Mouse (Mus musculus) bone marrow macrophage, adult 2 months (primary cell): ENCODE data around the gene Rbpjl.

ENCODE experiments used
- CTCF ChIP-seq: IDR thresholded peaks from 2 replicates; pipeline ENCODE4 v1.5.1; 2012; ENCODE audit warnings: low read depth, mild to moderate bottlenecking, low read length, moderate library complexity
- POLR2A ChIP-seq: IDR thresholded peaks from 2 replicates; pipeline ENCODE4 v1.6.1; 2012; ENCODE audit warnings: mild to moderate bottlenecking, low read depth, low read length, borderline replicate concordance

GRCm38 (mm10) chr2:164452000-164452676 is 49.2 kb downstream of the Rbpjl start:
- no peak for TF ChIP-seq CTCF
- no peak for TF ChIP-seq POLR2A
